Mouse (Mus musculus): Measurements from ENCODE around the gene Tmem60. TPM values are rescaled to one million over a fixed set of nuclear protein-coding genes. Genes with fewer than 3 reads are reported as not detected.

Tmem60 gene
- polyA plus RNA-seq, 1 experiment from 2014 or later: 76.2 TPM

DNA sequence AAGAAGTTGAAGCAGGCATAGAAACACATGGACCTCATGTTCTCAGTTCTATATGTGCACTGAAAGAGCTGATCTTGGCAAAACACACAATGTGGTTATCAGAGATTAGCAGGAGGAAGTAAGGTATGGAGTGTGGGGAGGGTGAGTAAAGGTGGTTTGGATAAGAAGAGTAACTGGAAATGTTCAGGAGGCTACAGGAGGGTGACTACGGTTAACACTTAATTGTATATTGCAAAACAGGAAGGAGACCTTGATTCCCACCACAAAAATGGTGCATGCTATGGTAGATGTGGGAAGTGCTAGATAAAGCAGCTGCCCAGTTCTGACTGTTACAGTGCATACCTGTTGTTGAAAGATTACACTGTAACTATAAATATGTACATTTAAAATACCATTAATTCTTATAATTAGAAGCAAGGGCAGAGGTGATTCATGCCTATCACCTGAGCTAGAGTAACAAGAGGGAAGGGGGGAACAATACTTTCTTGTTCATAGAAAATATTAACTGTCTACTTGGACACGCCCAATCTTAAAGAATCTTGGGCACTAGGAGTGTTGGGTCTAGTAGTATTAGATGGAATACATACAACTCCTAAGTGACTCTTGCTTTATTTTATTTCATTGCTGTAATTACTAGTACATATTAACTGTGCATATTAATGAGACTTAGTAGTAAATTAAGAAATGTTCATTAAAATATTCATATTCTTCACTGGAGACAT, 15.6 kb downstream of the Tmem60 start:
- H3K4me2 ChIP-seq (ENCODE audit: low read length): no peak overlapping the region
- H3K9ac ChIP-seq (ENCODE audit: low read length): no peak overlapping the region
- no peak for ATAC-seq
- H3K4me1 ChIP-seq (ENCODE audit: control insufficient read depth, insufficient read depth, low read length): no peaks in the 10 kb centered on the region
- H3K4me3 ChIP-seq (ENCODE audit: low read depth, low read length): no peak overlapping the region
- H3K36me3 ChIP-seq (ENCODE audit: control insufficient read depth, insufficient read depth, low read length): peaks cover 23% of the 10 kb centered on the region
- 97% methylated on average over 2 of the region's 2 CpGs for WGBS
- H3K27ac ChIP-seq (ENCODE audit: low read depth, low read length): no peak overlapping the region
- no peaks in the 10 kb centered on the region for H3K27me3 ChIP-seq (replicated peaks; ENCODE audit: control insufficient read depth, insufficient read depth, low read length)
- H3K9me3 ChIP-seq (replicated peaks; ENCODE audit: control insufficient read depth, low read length): no peaks in the 10 kb centered on the region
- no peak for DNase-seq (ENCODE audit: low spot score)

GRCm38 (mm10) chr5:20904647-20905046, 22.7 kb downstream of the Tmem60 start:
- ATAC-seq (no peak), DNase-seq (ENCODE audit: low spot score) (no peak)
- 90% methylated on average over 2 of the region's 2 CpGs for WGBS
- Histone ChIP-seq H3K9ac (ENCODE audit: low read length) (no peak overlapping the region), H3K9me3 (replicated peaks; ENCODE audit: control insufficient read depth, low read length) (no peaks in the 10 kb centered on the region), H3K27ac (ENCODE audit: low read depth, low read length) (no peak overlapping the region), H3K4me1 (ENCODE audit: control insufficient read depth, insufficient read depth, low read length) (no peaks in the 10 kb centered on the region), H3K36me3 (ENCODE audit: control insufficient read depth, insufficient read depth, low read length) (peaks cover 16% of the 10 kb centered on the region; the same call in 1 of the 2 replicates), H3K4me3 (ENCODE audit: low read depth, low read length) (no peak overlapping the region), H3K27me3 (replicated peaks; ENCODE audit: control insufficient read depth, insufficient read depth, low read length) (no peaks in the 10 kb centered on the region), H3K4me2 (ENCODE audit: low read length) (no peak overlapping the region)

DNA sequence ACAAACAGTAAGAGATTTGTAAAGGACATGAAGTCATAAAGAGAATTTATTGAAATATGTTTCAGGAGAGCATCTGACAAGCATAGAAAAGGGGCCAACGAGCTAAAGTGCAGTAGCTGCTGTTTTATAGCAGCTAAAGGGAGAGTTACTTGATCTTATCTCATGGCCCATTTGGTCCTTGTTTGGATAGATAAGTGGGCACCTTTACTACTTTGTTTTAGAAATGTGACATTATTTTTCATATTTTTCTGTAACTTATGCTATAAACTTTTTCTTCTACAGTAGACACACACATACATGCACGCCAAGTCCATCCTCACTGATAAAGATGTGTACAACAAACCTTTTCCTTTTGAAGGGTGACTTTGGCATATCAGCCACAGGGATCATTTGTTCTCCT, 23.4 kb downstream of the Tmem60 start:
- H3K4me2 ChIP-seq (ENCODE audit: low read length): no peak overlapping the region
- H3K36me3 ChIP-seq (ENCODE audit: control insufficient read depth, insufficient read depth, low read length): peaks cover 16% of the 10 kb centered on the region; the same call in 1 of the 2 replicates
- H3K4me3 ChIP-seq (ENCODE audit: low read depth, low read length): no peak overlapping the region
- no peak overlapping the region for H3K9ac ChIP-seq (ENCODE audit: low read length)
- H3K27ac ChIP-seq (ENCODE audit: low read depth, low read length): no peak overlapping the region
- no peaks in the 10 kb centered on the region for H3K4me1 ChIP-seq (ENCODE audit: control insufficient read depth, insufficient read depth, low read length)
- H3K27me3 ChIP-seq (replicated peaks; ENCODE audit: control insufficient read depth, insufficient read depth, low read length): no peaks in the 10 kb centered on the region
- 98% methylated on average over 2 of the region's 2 CpGs for WGBS
- ATAC-seq (no peak), DNase-seq (ENCODE audit: low spot score) (no peak)
- no peaks in the 10 kb centered on the region for H3K9me3 ChIP-seq (replicated peaks; ENCODE audit: control insufficient read depth, low read length)

GRCm38 (mm10) chr5:20906191-20906590, 24.2 kb downstream of the Tmem60 start:
- H3K27ac ChIP-seq (ENCODE audit: low read depth, low read length): no peak overlapping the region
- DNase-seq (ENCODE audit: low spot score) (no peak), ATAC-seq (no peak)
- H3K9ac ChIP-seq (ENCODE audit: low read length): no peak overlapping the region
- peaks cover 16% of the 10 kb centered on the region; the same call in 1 of the 2 replicates for H3K36me3 ChIP-seq (ENCODE audit: control insufficient read depth, insufficient read depth, low read length)
- H3K9me3 ChIP-seq (replicated peaks; ENCODE audit: control insufficient read depth, low read length): no peaks in the 10 kb centered on the region
- H3K4me3 ChIP-seq (ENCODE audit: low read depth, low read length): no peak overlapping the region
- no peak overlapping the region for H3K4me2 ChIP-seq (ENCODE audit: low read length)
- no peaks in the 10 kb centered on the region for H3K4me1 ChIP-seq (ENCODE audit: control insufficient read depth, insufficient read depth, low read length)
- 97% methylated on average over 7 of the region's 7 CpGs for WGBS
- H3K27me3 ChIP-seq (replicated peaks; ENCODE audit: control insufficient read depth, insufficient read depth, low read length): no peaks in the 10 kb centered on the region

DNA sequence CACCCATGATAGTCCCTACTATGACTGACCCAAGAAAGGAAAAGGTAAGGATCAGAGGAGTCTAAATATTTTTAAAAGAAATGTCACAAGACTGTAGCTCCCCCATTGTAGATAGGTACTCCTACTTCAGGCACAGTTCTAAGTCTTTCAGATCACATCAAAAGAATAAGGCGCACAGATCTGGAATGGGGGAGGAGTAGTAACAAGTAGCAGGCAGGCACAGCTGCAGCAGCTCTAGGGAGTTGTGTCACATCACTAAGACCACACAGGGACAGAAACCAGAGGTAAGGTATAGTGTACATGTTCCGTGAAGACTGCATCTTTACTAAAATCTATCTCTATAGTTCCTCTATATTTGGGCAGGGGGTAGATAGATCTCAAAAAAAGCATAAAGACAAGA, 29.8 kb downstream of the Tmem60 start:
- DNase-seq (ENCODE audit: low spot score) (no peak), ATAC-seq (no peak)
- Histone ChIP-seq H3K4me2 (ENCODE audit: low read length) (no peak overlapping the region), H3K36me3 (ENCODE audit: control insufficient read depth, insufficient read depth, low read length) (no peaks in the 10 kb centered on the region; the same call in 1 of the 2 replicates), H3K4me3 (ENCODE audit: low read depth, low read length) (no peak overlapping the region), H3K27me3 (replicated peaks; ENCODE audit: control insufficient read depth, insufficient read depth, low read length) (no peaks in the 10 kb centered on the region), H3K4me1 (ENCODE audit: control insufficient read depth, insufficient read depth, low read length) (no peaks in the 10 kb centered on the region), H3K9ac (ENCODE audit: low read length) (no peak overlapping the region), H3K9me3 (replicated peaks; ENCODE audit: control insufficient read depth, low read length) (no peaks in the 10 kb centered on the region), H3K27ac (ENCODE audit: low read depth, low read length) (no peak overlapping the region)
- WGBS: 83% methylated on average over 2 of the region's 2 CpGs

GRCm38 (mm10) chr5:20913372-20914275, 31.6 kb downstream of the Tmem60 start:
- Histone ChIP-seq H3K9me3 (replicated peaks; ENCODE audit: control insufficient read depth, low read length) (no peaks in the 10 kb centered on the region), H3K27ac (ENCODE audit: low read depth, low read length) (no peak overlapping the region), H3K4me2 (ENCODE audit: low read length) (no peak overlapping the region), H3K36me3 (ENCODE audit: control insufficient read depth, insufficient read depth, low read length) (no peaks in the 10 kb centered on the region), H3K4me3 (ENCODE audit: low read depth, low read length) (no peak overlapping the region), H3K4me1 (ENCODE audit: control insufficient read depth, insufficient read depth, low read length) (no peaks in the 10 kb centered on the region), H3K27me3 (replicated peaks; ENCODE audit: control insufficient read depth, insufficient read depth, low read length) (no peaks in the 10 kb centered on the region), H3K9ac (ENCODE audit: low read length) (no peak overlapping the region)
- DNase-seq (ENCODE audit: low spot score) (peak; percentile 76), ATAC-seq (peak; percentile 66; the same call in 1 of the 2 replicates)
- 77% methylated on average over 11 of the region's 11 CpGs for WGBS

- ATAC-seq (no peak), DNase-seq (ENCODE audit: low spot score) (no peak)
- Histone ChIP-seq H3K9me3 (replicated peaks; ENCODE audit: control insufficient read depth, low read length) (no peaks in the 10 kb centered on the region), H3K4me2 (ENCODE audit: low read length) (no peak overlapping the region), H3K9ac (ENCODE audit: low read length) (no peak overlapping the region), H3K4me3 (ENCODE audit: low read depth, low read length) (no peak overlapping the region), H3K4me1 (ENCODE audit: control insufficient read depth, insufficient read depth, low read length) (no peaks in the 10 kb centered on the region), H3K36me3 (ENCODE audit: control insufficient read depth, insufficient read depth, low read length) (no peaks in the 10 kb centered on the region), H3K27ac (ENCODE audit: low read depth, low read length) (no peak overlapping the region), H3K27me3 (replicated peaks; ENCODE audit: control insufficient read depth, insufficient read depth, low read length) (no peaks in the 10 kb centered on the region)
- 97% methylated on average over 4 of the region's 4 CpGs for WGBS
These were observed 37.0 kb downstream of the Tmem60 start for GRCm38 (mm10) chr5:20918967-20919366.

GRCm38 (mm10) chr5:20919566-20919965, 37.6 kb downstream of the Tmem60 start:
- WGBS: 48% methylated on average over 9 of the region's 9 CpGs
- Histone ChIP-seq H3K9ac (ENCODE audit: low read length) (no peak overlapping the region), H3K27ac (ENCODE audit: low read depth, low read length) (no peak overlapping the region), H3K9me3 (replicated peaks; ENCODE audit: control insufficient read depth, low read length) (no peaks in the 10 kb centered on the region), H3K4me1 (ENCODE audit: control insufficient read depth, insufficient read depth, low read length) (no peaks in the 10 kb centered on the region), H3K27me3 (replicated peaks; ENCODE audit: control insufficient read depth, insufficient read depth, low read length) (no peaks in the 10 kb centered on the region), H3K4me3 (ENCODE audit: low read depth, low read length) (no peak overlapping the region), H3K4me2 (ENCODE audit: low read length) (no peak overlapping the region), H3K36me3 (ENCODE audit: control insufficient read depth, insufficient read depth, low read length) (no peaks in the 10 kb centered on the region)
- DNase-seq (ENCODE audit: low spot score) (peak; percentile 55), ATAC-seq (peak; percentile 58)

DNA sequence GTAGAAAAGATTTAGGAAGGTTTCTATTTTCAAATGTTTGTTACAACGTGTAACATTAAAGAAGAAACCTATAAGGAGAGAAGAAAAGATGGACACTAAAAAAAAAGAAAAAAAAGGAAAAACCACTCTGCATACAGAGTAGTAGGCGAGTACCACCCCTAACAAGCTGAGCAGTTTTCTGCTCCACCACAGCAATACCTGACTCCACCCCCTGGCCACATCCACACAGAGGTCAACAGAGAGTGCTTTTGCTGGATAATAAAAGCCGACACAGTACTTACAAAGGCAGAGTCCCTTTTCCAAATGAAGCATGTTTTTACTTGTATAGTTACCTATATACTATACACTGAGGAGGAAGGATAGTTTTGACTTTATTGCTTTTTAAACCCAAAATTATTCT, 42.6 kb downstream of the Tmem60 start:
- Histone ChIP-seq H3K9ac (ENCODE audit: low read length) (no peak overlapping the region), H3K36me3 (ENCODE audit: control insufficient read depth, insufficient read depth, low read length) (no peaks in the 10 kb centered on the region), H3K27me3 (replicated peaks; ENCODE audit: control insufficient read depth, insufficient read depth, low read length) (no peaks in the 10 kb centered on the region), H3K4me1 (ENCODE audit: control insufficient read depth, insufficient read depth, low read length) (no peaks in the 10 kb centered on the region), H3K27ac (ENCODE audit: low read depth, low read length) (no peak overlapping the region), H3K4me2 (ENCODE audit: low read length) (no peak overlapping the region), H3K9me3 (replicated peaks; ENCODE audit: control insufficient read depth, low read length) (no peaks in the 10 kb centered on the region), H3K4me3 (ENCODE audit: low read depth, low read length) (no peak overlapping the region)
- WGBS: 80% methylated on average over 3 of the region's 3 CpGs
- ATAC-seq (no peak), DNase-seq (ENCODE audit: low spot score) (no peak)
